Mouse (Mus musculus) lung, adult 2 months (tissue): ENCODE data around the gene Syn3. TPM values are rescaled to one million over a fixed set of nuclear protein-coding genes. Genes with fewer than 3 reads are reported as not detected.

Source experiments
- DNase-seq: peaks from one replicate; pipeline ENCODE4 v3.0.0; 2022
- H3K4me1 ChIP-seq: fragments of 200-500 bp; 2 replicates; pipeline ENCODE4 v1.6.1; 2011; ENCODE audit warnings: low read length; ENCODE audit not compliant: control insufficient read depth, insufficient read depth
- H3K4me3 ChIP-seq: fragments of 200-500 bp; replicated peaks from 2 replicates; pipeline ENCODE3; 2011; ENCODE audit warnings: low read depth, mild to moderate bottlenecking, control low read depth, low read length; ENCODE audit errors: extremely low read depth
- CTCF ChIP-seq: fragments of 200-500 bp; IDR thresholded peaks from 2 replicates; pipeline ENCODE4 v1.5.1; 2011; ENCODE audit warnings: mild to moderate bottlenecking, low read length, control low read depth; ENCODE audit not compliant: insufficient read depth
- POLR2A ChIP-seq: fragments of 200-500 bp; IDR thresholded peaks from 2 replicates; pipeline ENCODE4 v1.6.1; 2011; ENCODE audit warnings: low read depth, mild to moderate bottlenecking, control low read depth, low read length, borderline replicate concordance; ENCODE audit errors: extremely low read depth
- WGBS: fragments of 180-500 bp; shearing (Covaris S2); methylation state at CpG from one replicate; pipeline ENCODE4 v1.1.7; 2018; 5-methylcytosine and 5-hydroxymethylcytosine counted together
- polyA plus RNA-seq: library from polyadenylated mRNA; depleted of rRNA; stranded (reverse); fragments of >200 nt; gene quantifications from 2 replicates; pipeline ENCODE4 v1.2.3, GENCODE M21; 2012

Syn3 gene
- polyA plus RNA-seq, 1 experiment, result 1.1 TPM

GRCm38 (mm10) chr10:86491316-86492088, 7.2 kb downstream of the Syn3 start:
- 36% methylated on average over 3 of the region's 3 CpGs for WGBS
- Histone ChIP-seq H3K4me1 (no peaks in the 10 kb centered on the region), H3K4me3 (no peak overlapping the region)
- no peak for DNase-seq
- TF ChIP-seq CTCF (no peak), POLR2A (no peak)

- no peak for TF ChIP-seq POLR2A
- TF ChIP-seq CTCF, result no peak
These were observed 10.2 kb downstream of the Syn3 start for GRCm38 (mm10) chr10:86488544-86488943.

GRCm38 (mm10) chr10:86485971-86486370, 12.7 kb downstream of the Syn3 start:
- DNase-seq, result no peak
- H3K4me3 ChIP-seq, result no peak overlapping the region
- TF ChIP-seq CTCF, result no peak
- no peak for TF ChIP-seq POLR2A
- H3K4me1 ChIP-seq, result no peaks in the 10 kb centered on the region
- 74% methylated on average over 4 of the region's 4 CpGs for WGBS

More at GRCm38 (mm10) chr10:86488544-86488943, 10.2 kb downstream of the Syn3 start:
- 64% methylated on average over 5 of the region's 5 CpGs for WGBS
- no peak overlapping the region for H3K4me3 ChIP-seq
- no peak for DNase-seq
- no peaks in the 10 kb centered on the region for H3K4me1 ChIP-seq

GRCm38 (mm10) chr10:86483968-86484367, 14.7 kb downstream of the Syn3 start:
- no peaks in the 10 kb centered on the region for H3K4me1 ChIP-seq
- peak; percentile 21 for DNase-seq
- TF ChIP-seq POLR2A (no peak), CTCF (peak; percentile 63)
- H3K4me3 ChIP-seq, result no peak overlapping the region
- 16% methylated on average over 3 of the region's 3 CpGs for WGBS

GRCm38 (mm10) chr10:86482496-86482895, 16.2 kb downstream of the Syn3 start:
- TF ChIP-seq POLR2A, result no peak
- no peaks in the 10 kb centered on the region for H3K4me1 ChIP-seq
- no peak overlapping the region for H3K4me3 ChIP-seq
- 43% methylated on average over 1 of the region's 1 CpGs for WGBS
- no peak for DNase-seq

- 85% methylated on average over 6 of the region's 6 CpGs for WGBS
- Histone ChIP-seq H3K4me3 (no peak overlapping the region), H3K4me1 (no peaks in the 10 kb centered on the region)
- no peak for TF ChIP-seq POLR2A
- DNase-seq, result no peak
These were observed 18.0 kb downstream of the Syn3 start for GRCm38 (mm10) chr10:86480711-86481110.

GRCm38 (mm10) chr10:86479718-86480121, 19.0 kb downstream of the Syn3 start:
- no peak overlapping the region for H3K4me3 ChIP-seq
- DNase-seq, result no peak
- no peaks in the 10 kb centered on the region for H3K4me1 ChIP-seq
- TF ChIP-seq CTCF (no peak), POLR2A (no peak)
- 28% methylated on average over 4 of the region's 4 CpGs for WGBS

- TF ChIP-seq CTCF, result no peak
- no peak for TF ChIP-seq POLR2A
- Histone ChIP-seq H3K4me3 (no peak overlapping the region), H3K4me1 (no peaks in the 10 kb centered on the region)
- no peak for DNase-seq
- WGBS, result 85% methylated on average over 7 of the region's 7 CpGs
These were observed 22.0 kb downstream of the Syn3 start for GRCm38 (mm10) chr10:86476720-86477119.

- 80% methylated on average over 5 of the region's 5 CpGs for WGBS
- Histone ChIP-seq H3K4me1 (no peaks in the 10 kb centered on the region), H3K4me3 (no peak overlapping the region)
- DNase-seq, result no peak
- no peak for TF ChIP-seq CTCF
- no peak for TF ChIP-seq POLR2A
These were observed 23.4 kb downstream of the Syn3 start for GRCm38 (mm10) chr10:86475270-86475669.

- DNase-seq, result no peak
- TF ChIP-seq POLR2A (no peak), CTCF (no peak)
- WGBS, result 63% methylated on average over 8 of the region's 8 CpGs
- Histone ChIP-seq H3K4me1 (no peaks in the 10 kb centered on the region), H3K4me3 (no peak overlapping the region)
These were observed 24.2 kb downstream of the Syn3 start for GRCm38 (mm10) chr10:86474176-86475154.
